Mouse (Mus musculus) thymus, adult 2 months (tissue): ENCODE data around the gene Ap2m1. TPM values are rescaled to one million over a fixed set of nuclear protein-coding genes. Genes with fewer than 3 reads are reported as not detected.

Experiments used
- DNase-seq: peaks from one replicate; pipeline ENCODE4 v3.0.0; 2021
- H3K27ac ChIP-seq: fragments of 200-500 bp; 2 replicates; pipeline ENCODE4 v1.5.1; 2012; ENCODE audit warnings: low read length, control low read depth; ENCODE audit not compliant: control insufficient read depth, insufficient read depth
- H3K27me3 ChIP-seq: fragments of 200-500 bp; 2 replicates; pipeline ENCODE4 v1.6.1; 2012; ENCODE audit warnings: mild to moderate bottlenecking, low read length, moderate library complexity, mixed read lengths; ENCODE audit not compliant: control insufficient read depth, insufficient read depth
- H3K36me3 ChIP-seq: fragments of 200-500 bp; 2 replicates; pipeline ENCODE4 v1.6.1; 2012; ENCODE audit warnings: mild to moderate bottlenecking, low read length, moderate library complexity; ENCODE audit not compliant: control insufficient read depth, insufficient read depth
- H3K4me1 ChIP-seq: fragments of 200-500 bp; replicated peaks from 2 replicates; pipeline ENCODE4 v1.6.1; 2012; ENCODE audit warnings: low read length; ENCODE audit not compliant: control insufficient read depth, insufficient read depth
- H3K4me3 ChIP-seq: fragments of 200-500 bp; 2 replicates; pipeline ENCODE4 v1.5.1; 2012; ENCODE audit warnings: mild to moderate bottlenecking, low read length, control low read depth, moderate library complexity; ENCODE audit not compliant: control insufficient read depth, insufficient read depth
- CTCF ChIP-seq: fragments of 200-500 bp; IDR thresholded peaks from 2 replicates; pipeline ENCODE4 v1.5.1; 2012; ENCODE audit warnings: mild to moderate bottlenecking, control low read depth, low read length, moderate library complexity, borderline replicate concordance; ENCODE audit not compliant: control insufficient read depth, poor library complexity, insufficient read depth; ENCODE audit errors: extremely low read depth
- POLR2A ChIP-seq: fragments of 200-500 bp; IDR thresholded peaks from 2 replicates; pipeline ENCODE4 v1.6.1; 2012; ENCODE audit warnings: mild to moderate bottlenecking, low read length, control low read depth, moderate library complexity; ENCODE audit not compliant: control insufficient read depth, poor library complexity, insufficient read depth; ENCODE audit errors: extremely low read depth
- WGBS: fragments of 180-500 bp; shearing (Covaris S2); methylation state at CpG from one replicate; pipeline ENCODE4 v1.1.7; 2018; 5-methylcytosine and 5-hydroxymethylcytosine counted together
- polyA plus RNA-seq: library from polyadenylated mRNA; depleted of rRNA; stranded (reverse); fragments of >200 nt; gene quantifications from 2 replicates; pipeline ENCODE4 v1.2.3, GENCODE M21; 2012

Ap2m1 gene
- polyA plus RNA-seq, 1 experiment = 578 TPM

GRCm38 (mm10) chr16:20511277-20511847 lies 23.9 kb upstream of the Ap2m1 start:
- Histone ChIP-seq H3K27ac (no peak overlapping the region), H3K4me3 (no peak overlapping the region), H3K4me1 (no peaks in the 10 kb centered on the region), H3K27me3 (no peaks in the 10 kb centered on the region), H3K36me3 (peaks cover 51% of the 10 kb centered on the region)
- TF ChIP-seq POLR2A (no peak), CTCF (no peak)
- 95% methylated on average over 7 of the region's 7 CpGs for WGBS
- DNase-seq = no peak

- no peak for DNase-seq
- Histone ChIP-seq H3K36me3 (peaks cover 6% of the 10 kb centered on the region; the same call in 1 of the 2 replicates), H3K4me3 (no peak overlapping the region), H3K27me3 (no peaks in the 10 kb centered on the region), H3K4me1 (peaks cover 10% of the 10 kb centered on the region), H3K27ac (no peak overlapping the region)
- no peak for TF ChIP-seq POLR2A
- no peak for TF ChIP-seq CTCF
These were observed 19.2 kb upstream of the Ap2m1 start for GRCm38 (mm10) chr16:20516032-20516431.

DNA sequence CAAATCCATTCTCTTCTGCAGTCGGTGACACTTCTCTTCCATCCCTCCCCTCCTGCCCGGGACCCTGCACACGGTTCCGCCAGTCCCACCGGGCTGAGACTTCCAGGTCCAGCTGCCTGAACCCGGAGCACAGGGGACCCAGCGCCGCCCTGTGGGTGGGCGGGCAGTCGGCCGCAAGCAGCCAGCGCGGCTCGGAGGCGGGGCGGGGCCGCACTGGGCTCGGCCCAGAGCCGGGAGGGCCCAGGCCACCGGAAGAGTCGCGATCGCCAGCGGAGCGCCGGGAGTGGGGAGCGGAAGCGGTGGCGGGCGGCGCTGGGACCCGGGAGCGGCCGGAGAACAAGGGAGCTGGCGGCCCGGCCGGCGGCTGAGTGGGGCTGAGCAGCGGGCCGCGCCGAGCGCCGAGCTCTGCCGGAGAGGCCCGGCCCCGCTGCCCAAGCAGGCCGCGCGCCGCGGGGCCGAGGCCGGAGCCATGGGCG lies 18.5 kb upstream of the Ap2m1 start, which contains the start of gene Dvl3:
Gene Dvl3 (plus strand): TSS at position 257 of the 476 bp plus-strand sequence.
- Histone ChIP-seq H3K27me3 (no peaks in the 10 kb centered on the region), H3K4me1 (peaks cover 10% of the 10 kb centered on the region), H3K27ac (peak within 1 kb of the TSS; percentile 11; the same call in 1 of the 2 replicates), H3K36me3 (no peaks in the 10 kb centered on the region), H3K4me3 (peak within 1 kb of the TSS; percentile 97)
- peak; percentile 24; the same call in 1 of the 2 replicates for TF ChIP-seq CTCF
- peak; percentile 27; the same call in 1 of the 2 replicates for TF ChIP-seq POLR2A
- peak; percentile 83 for DNase-seq
- WGBS = under 1% methylated on average over 55 of the region's 55 CpGs

DNA sequence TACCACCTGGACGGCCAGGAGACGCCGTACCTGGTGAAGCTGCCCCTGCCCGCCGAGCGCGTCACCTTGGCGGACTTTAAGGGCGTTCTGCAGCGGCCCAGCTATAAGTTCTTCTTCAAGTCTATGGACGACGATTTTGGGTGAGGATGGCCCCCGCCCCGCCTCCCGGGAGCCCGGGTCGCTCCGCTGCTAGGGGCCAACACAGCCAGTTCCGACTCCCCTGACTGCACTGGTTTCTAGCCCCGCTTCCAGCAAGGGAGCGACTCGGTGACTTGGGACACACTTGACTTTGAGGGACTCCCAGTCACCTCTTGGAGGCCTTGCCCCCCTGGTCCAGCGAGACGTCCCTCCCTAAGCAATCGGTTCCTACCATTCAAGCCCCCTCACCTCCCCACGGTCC lies 18.1 kb upstream of the Ap2m1 start:
- TF ChIP-seq CTCF (no peak), POLR2A (no peak; the same call in 1 of the 2 replicates)
- WGBS = 1% methylated on average over 26 of the region's 26 CpGs
- no peaks in the 10 kb centered on the region for H3K27me3 ChIP-seq
- H3K27ac ChIP-seq = peak overlapping the region; percentile 11; the same call in 1 of the 2 replicates
- H3K4me1 ChIP-seq = peaks cover 10% of the 10 kb centered on the region
- peak overlapping the region; percentile 97 for H3K4me3 ChIP-seq
- peak; percentile 47 for DNase-seq
- H3K36me3 ChIP-seq = no peaks in the 10 kb centered on the region

DNA sequence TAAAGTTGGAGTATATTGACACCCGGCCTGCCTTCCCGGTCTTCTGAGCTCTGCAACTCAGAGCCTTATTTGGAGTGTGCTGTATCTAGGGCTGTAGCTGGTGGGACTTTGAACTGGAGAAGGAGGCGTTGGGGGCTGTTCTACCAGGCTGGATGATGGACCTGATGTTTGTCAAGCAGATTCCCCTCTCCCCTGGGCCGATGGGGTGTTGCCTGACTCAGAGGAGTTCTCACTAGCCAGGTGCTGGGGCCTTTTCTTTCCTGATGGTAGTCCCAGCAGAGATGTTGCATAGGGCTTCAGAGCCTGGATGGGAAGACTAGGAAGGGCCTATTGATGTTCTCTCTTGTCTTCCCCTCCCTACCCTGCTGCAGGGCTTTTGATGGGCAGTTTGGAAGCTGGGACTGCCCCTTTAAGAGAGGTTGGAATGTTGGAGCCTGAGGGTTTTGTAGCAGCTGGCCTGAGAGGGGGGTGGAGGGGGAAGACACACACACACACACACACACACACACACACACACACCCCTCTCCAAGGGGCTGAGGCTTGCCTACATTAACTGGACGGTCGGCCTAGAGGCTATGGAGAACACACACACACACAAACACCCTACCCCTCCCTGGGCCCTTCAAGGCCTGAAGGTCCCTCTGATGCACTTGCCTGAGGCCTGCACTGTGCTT lies 17.4 kb upstream of the Ap2m1 start:
- 22% methylated on average over 6 of the region's 6 CpGs for WGBS
- TF ChIP-seq CTCF = no peak
- no peak for TF ChIP-seq POLR2A
- H3K4me1 ChIP-seq = peaks cover 10% of the 10 kb centered on the region
- no peak overlapping the region for H3K27ac ChIP-seq
- peak overlapping the region; percentile 97 for H3K4me3 ChIP-seq
- H3K36me3 ChIP-seq = no peaks in the 10 kb centered on the region
- peak; percentile 14 for DNase-seq
- no peaks in the 10 kb centered on the region for H3K27me3 ChIP-seq

- Histone ChIP-seq H3K36me3 (peaks cover 25% of the 10 kb centered on the region), H3K4me1 (no peaks in the 10 kb centered on the region), H3K27ac (no peak overlapping the region), H3K4me3 (no peak overlapping the region), H3K27me3 (no peaks in the 10 kb centered on the region)
- no peak for DNase-seq
- TF ChIP-seq CTCF (no peak), POLR2A (no peak)
- WGBS = 97% methylated on average over 10 of the region's 10 CpGs
These were observed 11.4 kb upstream of the Ap2m1 start for GRCm38 (mm10) chr16:20523886-20524285.

DNA sequence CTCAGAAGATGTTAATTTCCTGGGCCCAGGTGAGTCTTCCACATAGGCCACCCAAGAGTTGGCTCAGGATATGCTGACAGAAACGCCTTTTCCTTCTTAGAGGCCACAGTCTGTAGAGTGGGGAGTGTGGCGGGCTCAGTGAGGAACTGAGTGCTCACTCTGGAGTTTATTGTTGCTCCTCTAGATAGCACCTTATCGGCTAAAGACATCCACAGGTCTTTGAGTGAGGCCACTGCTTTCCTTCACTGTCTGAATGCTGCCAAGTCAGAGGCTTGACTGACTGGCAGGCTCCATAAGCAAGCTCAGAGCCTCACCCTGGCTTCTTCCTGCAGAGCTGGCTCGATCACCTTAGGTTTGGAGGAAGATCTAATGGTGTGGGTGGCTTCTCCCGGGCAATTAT lies 6.5 kb upstream of the Ap2m1 start:
- TF ChIP-seq CTCF (no peak), POLR2A (no peak)
- H3K27me3 ChIP-seq = no peaks in the 10 kb centered on the region
- H3K4me3 ChIP-seq = no peak overlapping the region
- no peak for DNase-seq
- WGBS = 94% methylated on average over 5 of the region's 5 CpGs
- no peak overlapping the region for H3K27ac ChIP-seq
- H3K4me1 ChIP-seq = no peaks in the 10 kb centered on the region
- peaks cover 32% of the 10 kb centered on the region for H3K36me3 ChIP-seq
